Mouse (Mus musculus): Measurements from ENCODE around the gene Atf6b.

- TF ChIP-seq EP300 (IDR thresholded peaks at IDR 0.05; ENCODE audit: low read depth): no peak
- TF ChIP-seq CTCF (IDR thresholded peaks at IDR 0.05; ENCODE audit: low read depth): no peak
These were observed 15.5 kb downstream of the Atf6b start for GRCm38 (mm10) chr17:34662468-34662867.

All from liver, embryonic 14.5 days (tissue).